ENCODE assay signal across 23 mouse cellular contexts in genomic region chr4:136452286-136452685, GRCm38 (mm10). TPM values are rescaled to one million over a fixed set of nuclear protein-coding genes. Genes with fewer than 3 reads are reported as not detected.
DNase-seq lines count a peak whose midpoint lies in the region; ATAC-seq and TF ChIP-seq lines count a peak whose summit lies in the region.
"Had no signal": no experiment of that assay in that cellular context is flagged by ENCODE, and none has a peak within 500 bp of the region (broad histone marks: within the 10 kb centered on the region; RNA-seq: fewer than 3 reads in every experiment).

No protein-coding gene starts in this region.

- peak; percentile 28 to 30 for DNase-seq in kidney, postnatal 36 days
- DNase-seq in kidney, postnatal 14 days = no peak
- no peak for DNase-seq in right cerebral cortex, postnatal 36 days (ENCODE audit: low spot score in 2 of 2)
- DNase-seq in gastrocnemius, postnatal 25 days = no peak
- DNase-seq: adrenal gland, adult 8-10 months; adrenal gland, postnatal 36 days; cerebellum, adult 2 months; embryo, embryonic 11 days; gastrocnemius, postnatal 10 days had no signal

- peaks cover 3% of the 10 kb centered on the region; the same call in 1 of the 2 replicates for H3K4me1 ChIP-seq in intestine, embryonic 15.5 days (replicated peaks)
- no peaks in the 10 kb centered on the region; the same call in 1 of the 2 replicates for H3K4me1 ChIP-seq in intestine, postnatal 0 days (replicated peaks; ENCODE audit: control insufficient read depth, insufficient read depth, low read length)
- peaks cover 24% of the 10 kb centered on the region; the same call in 1 of the 2 replicates for H3K4me1 ChIP-seq in small intestine, adult 2 months (ENCODE audit: control insufficient read depth, insufficient read depth, insufficient read length, low read length)

- peak overlapping the region; percentile 78 for H3K27ac ChIP-seq in intestine, embryonic 15.5 days
- H3K27ac ChIP-seq in intestine, postnatal 0 days (ENCODE audit: low read depth, low read length) = peak overlapping the region; percentile 92
- H3K27ac ChIP-seq in small intestine, adult 2 months (ENCODE audit: insufficient read depth, low read depth, low read length) = peak overlapping the region; percentile 94
- H3K27ac ChIP-seq: embryonic facial prominence, embryonic 15.5 days; forebrain, embryonic 10.5 days; forebrain, embryonic 15.5 days; hindbrain, embryonic 10.5 days; hindbrain, embryonic 14.5 days had no signal

- no peak for ATAC-seq in intestine, embryonic 15.5 days
- no peak; the same call in 1 of the 2 replicates for ATAC-seq in intestine, postnatal 0 days
- ATAC-seq: forebrain, embryonic 15.5 days had no signal

- WGBS in intestine, embryonic 15.5 days = 80% methylated on average over 3 of the region's 3 CpGs
- WGBS in intestine, postnatal 0 days = 61% methylated on average over 3 of the region's 3 CpGs
- 58% methylated on average over 3 of the region's 3 CpGs for WGBS in small intestine, adult 2 months

- no peak for TF ChIP-seq CTCF in intestine, postnatal 0 days (IDR thresholded peaks at IDR 0.05; ENCODE audit: low read depth)
- no peak for TF ChIP-seq CTCF in small intestine, adult 2 months (IDR thresholded peaks at IDR 0.05; ENCODE audit: extremely low read depth, insufficient read length, insufficient replicate concordance, low read depth, low read length)

- H3K9me3 ChIP-seq in intestine, embryonic 15.5 days = no peaks in the 10 kb centered on the region
- H3K9me3 ChIP-seq in intestine, postnatal 0 days (ENCODE audit: control insufficient read depth) = no peaks in the 10 kb centered on the region
- H3K9me3 ChIP-seq: embryonic facial prominence, embryonic 15.5 days; forebrain, embryonic 10.5 days; forebrain, embryonic 15.5 days; G1E; heart, embryonic 12.5 days; hindbrain, embryonic 10.5 days had no signal

- no peak overlapping the region for H3K9ac ChIP-seq in intestine, embryonic 15.5 days
- no peak overlapping the region for H3K9ac ChIP-seq in intestine, postnatal 0 days (ENCODE audit: low read depth, low read length)
- H3K9ac ChIP-seq: embryonic facial prominence, embryonic 15.5 days; forebrain, embryonic 15.5 days; heart, embryonic 12.5 days; hindbrain, embryonic 14.5 days had no signal

- no peak overlapping the region for H3K4me2 ChIP-seq in intestine, embryonic 15.5 days (replicated peaks)
- no peak overlapping the region for H3K4me2 ChIP-seq in intestine, postnatal 0 days (replicated peaks; ENCODE audit: low read depth)
- H3K4me2 ChIP-seq: embryonic facial prominence, embryonic 15.5 days; forebrain, embryonic 15.5 days; heart, embryonic 12.5 days; hindbrain, embryonic 14.5 days had no signal

- no peaks in the 10 kb centered on the region for H3K27me3 ChIP-seq in intestine, embryonic 15.5 days (replicated peaks)
- no peaks in the 10 kb centered on the region for H3K27me3 ChIP-seq in intestine, postnatal 0 days (replicated peaks; ENCODE audit: control insufficient read depth, insufficient read depth, low read length)
- H3K27me3 ChIP-seq in small intestine, adult 2 months (ENCODE audit: control insufficient read depth, insufficient read depth, low read length) = no peaks in the 10 kb centered on the region
- H3K27me3 ChIP-seq: embryonic facial prominence, embryonic 15.5 days; forebrain, embryonic 15.5 days; heart, embryonic 12.5 days had no signal

- H3K36me3 ChIP-seq in intestine, embryonic 15.5 days = no peaks in the 10 kb centered on the region
- H3K36me3 ChIP-seq in intestine, postnatal 0 days (ENCODE audit: control insufficient read depth, insufficient read depth) = no peaks in the 10 kb centered on the region
- no peaks in the 10 kb centered on the region for H3K36me3 ChIP-seq in small intestine, adult 2 months (ENCODE audit: control insufficient read depth, insufficient read depth, low read length)
- H3K36me3 ChIP-seq: embryonic facial prominence, embryonic 15.5 days; forebrain, embryonic 10.5 days; forebrain, embryonic 15.5 days; G1E; heart, embryonic 12.5 days; hindbrain, embryonic 10.5 days had no signal

- TF ChIP-seq POLR2A in small intestine, adult 2 months (IDR thresholded peaks at IDR 0.05; ENCODE audit: low read depth, low read length) = no peak

- H3K4me3 ChIP-seq in intestine, embryonic 15.5 days (replicated peaks) = no peak overlapping the region
- no peak overlapping the region for H3K4me3 ChIP-seq in intestine, postnatal 0 days (ENCODE audit: low read depth, low read length)
- H3K4me3 ChIP-seq in small intestine, adult 2 months (ENCODE audit: low read depth, low read length) = no peak overlapping the region
- H3K4me3 ChIP-seq: embryonic facial prominence, embryonic 15.5 days; erythroblast, embryonic 14.5 days; forebrain, embryonic 10.5 days; forebrain, embryonic 15.5 days; heart, embryonic 12.5 days; hindbrain, embryonic 10.5 days had no signal

RNA-seq across cellular contexts. Expression of gene 6030445D17Rik, which starts 9.8 kb away (rescaled TPM):
- polyA plus RNA-seq in intestine, embryonic 15.5 days (2015; fragmentation: Nextera tagmentation; extraction: Ambion mirVana) = 0.43 and 0.50 TPM in 2 replicates
- polyA plus RNA-seq in intestine, postnatal 0 days (2015; fragmentation: Nextera tagmentation; extraction: Ambion mirVana) = 0.50 and 0.59 TPM in 2 replicates
- polyA plus RNA-seq in small intestine, adult 2 months (2012; rRNA removed) = 0.24 and 1.1 TPM in 2 replicates
- under 1 TPM in 1 of 2 experiments, not detected in 1; 0.15 TPM for total RNA-seq in gastrocnemius, postnatal 25 days (2021)
- total RNA-seq: G1E had no signal
- polyA plus RNA-seq: erythroblast, embryonic 14.5 days; G1E; heart, embryonic 16.5 days had no signal

RNA-seq across cellular contexts. Expression of gene Luzp1, which starts 17.3 kb away (rescaled TPM):
- polyA plus RNA-seq in intestine, embryonic 15.5 days (2015; fragmentation: Nextera tagmentation; extraction: Ambion mirVana) = 114 and 115 TPM in 2 replicates
- 82.9 and 100 TPM in 2 replicates for polyA plus RNA-seq in intestine, postnatal 0 days (2015; fragmentation: Nextera tagmentation; extraction: Ambion mirVana)
- polyA plus RNA-seq in small intestine, adult 2 months (2012; rRNA removed) = 6.6 and 18.0 TPM in 2 replicates
- total RNA-seq in gastrocnemius, postnatal 25 days (2021) = 10 to 100 TPM; 17.0 to 18.2 TPM
- polyA plus RNA-seq: G1E had no signal

RNA-seq across cellular contexts. Expression of gene Htr1d, which starts 29.0 kb away (rescaled TPM):
- polyA plus RNA-seq in intestine, embryonic 15.5 days (2015; fragmentation: Nextera tagmentation; extraction: Ambion mirVana) = 0.11 and 0.28 TPM in 2 replicates
- 0.16 and 0.37 TPM in 2 replicates for polyA plus RNA-seq in intestine, postnatal 0 days (2015; fragmentation: Nextera tagmentation; extraction: Ambion mirVana)
- polyA plus RNA-seq in small intestine, adult 2 months (2012; rRNA removed) = 0.05 and 0.23 TPM in 2 replicates
- total RNA-seq in gastrocnemius, postnatal 25 days (2021) = not detected
- total RNA-seq: heart, adult 8-10 months; heart, postnatal 25 days had no signal
- polyA plus RNA-seq: erythroblast, embryonic 14.5 days; G1E had no signal

Comparison
In these comparisons a context has a peak if more than half of its experiments do, and no peak if none do; other contexts are left out.
1. DNase-seq: peak in kidney, postnatal 36 days (2 of 2); none in kidney, postnatal 14 days (single experiment), right cerebral cortex, postnatal 36 days (0 of 2) and gastrocnemius, postnatal 25 days (single experiment).
2. Peak in every context shown above with its lines, with median percentiles within 50 percentile points of each other: H3K27ac ChIP-seq.